Mouse (Mus musculus) heart, postnatal 25 days (tissue): ENCODE results near the gene Sept4. TPM values are rescaled to one million over a fixed set of nuclear protein-coding genes. Genes with fewer than 3 reads are reported as not detected.

Source experiments
- DNase-seq: peaks from one replicate; pipeline ENCODE4 v3.0.0; 2022; ENCODE audit warnings: low spot score
- intact Hi-C: fragments of 180-260 bp; cut with DNase I; formaldehyde crosslinking; loops from one replicate; pipeline ENCODE4 v1.15.1; 2025
- total RNA-seq, 2 experiments: library from RNA; stranded (reverse); gene quantifications; 2 replicates each; pipeline ENCODE4 v1.2.3; 2021

Sept4 gene
- 10 to 100 TPM; 43.4 to 43.7 TPM for total RNA-seq

DNA sequence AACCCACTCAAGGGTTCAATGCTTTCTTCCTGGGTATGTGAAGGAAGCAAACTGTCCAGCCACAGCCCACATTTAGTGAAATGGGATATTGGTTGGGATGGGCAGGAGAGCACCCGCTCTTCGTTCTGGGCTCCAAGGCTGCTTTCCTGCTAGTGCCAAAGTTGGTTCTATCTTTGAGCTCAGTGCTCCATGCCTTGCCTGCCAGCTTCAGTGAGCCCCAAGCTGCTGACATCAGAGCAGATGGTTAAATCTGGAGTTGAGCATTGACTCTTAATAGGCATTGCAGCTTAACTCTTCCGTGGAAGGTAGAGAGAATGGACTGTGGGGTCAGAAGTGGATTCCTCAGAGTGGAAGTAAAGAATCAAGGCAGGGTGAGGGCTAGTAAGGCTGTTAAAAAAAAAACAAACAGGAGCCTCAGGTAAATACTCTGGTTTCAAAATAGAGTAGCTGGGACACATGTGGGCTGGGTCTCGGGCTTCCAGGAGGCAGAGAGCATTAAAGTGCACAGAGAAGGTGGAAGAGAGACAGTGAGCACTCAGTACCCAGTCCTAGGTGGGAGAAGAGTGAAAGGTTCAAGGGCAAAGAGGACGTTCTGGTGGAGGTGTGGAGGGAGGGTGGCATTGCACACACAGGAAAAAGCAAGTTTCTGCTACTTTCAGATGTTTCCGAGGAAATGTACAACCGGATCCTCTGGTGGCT, at the start of gene Sept4:
Gene Sept4 (plus strand): TSS at position 649 of the 699 bp plus-strand sequence.
- DNase-seq, result no peak
- intact Hi-C loops, result no loop called here

GRCm38 (mm10) chr11:87519260-87519659, 49.4 kb upstream of the Sept4 start:
- intact Hi-C loops, result no loop called here
- DNase-seq, result no peak

- intact Hi-C loops, result no loop called here
- DNase-seq, result no peak
These were observed 45.2 kb upstream of the Sept4 start for GRCm38 (mm10) chr11:87523466-87523865.

GRCm38 (mm10) chr11:87523967-87524366, 44.7 kb upstream of the Sept4 start:
- DNase-seq, result no peak
- intact Hi-C loops, result no loop called here

DNA sequence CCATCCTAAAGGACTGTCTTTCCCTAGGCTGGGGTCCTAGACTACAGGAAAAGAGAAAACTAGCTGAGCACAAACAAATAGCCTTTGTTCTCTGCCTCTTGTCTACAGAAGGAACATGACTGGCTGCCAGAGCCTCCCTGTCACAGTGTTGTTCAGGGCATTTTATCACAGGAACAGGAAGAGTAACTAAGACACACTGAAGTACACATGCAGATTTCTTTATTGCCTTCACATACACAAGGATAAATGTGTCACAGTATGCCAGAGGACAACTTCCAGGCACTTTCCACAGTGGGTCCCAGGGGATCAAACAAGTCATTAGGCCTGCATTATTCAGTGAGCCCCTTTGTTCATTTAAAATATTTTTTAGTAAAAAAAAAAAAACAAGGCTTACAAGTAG, 43.9 kb upstream of the Sept4 start:
- intact Hi-C loops, result loop anchor here (5.0 kb wide), 1 partner anchor 53 kb away; no protein-coding TSS in a partner anchor
- DNase-seq, result no peak

DNA sequence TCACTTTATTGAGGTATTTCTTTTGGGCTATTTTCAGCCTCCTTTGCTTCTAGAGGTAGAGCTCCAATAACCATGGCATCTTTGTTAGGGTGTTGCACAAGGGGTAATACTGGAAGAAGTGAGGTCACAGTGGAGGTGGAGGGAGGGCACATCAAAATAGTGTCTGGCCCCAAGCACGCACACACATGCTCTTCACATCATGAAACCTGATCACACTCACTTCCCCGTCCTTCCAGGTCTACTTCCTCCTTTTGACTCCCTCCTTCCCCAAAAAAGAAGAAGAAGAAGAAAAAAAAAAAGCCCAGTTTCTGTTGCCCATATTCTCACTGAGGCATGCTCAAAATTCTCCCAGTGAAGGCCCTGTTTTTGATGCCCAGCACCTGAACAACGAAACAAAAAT, 41.3 kb upstream of the Sept4 start:
- no peak for DNase-seq
- intact Hi-C loops, result loop anchor here (5.0 kb wide), 1 partner anchor 50 kb away; no protein-coding TSS in a partner anchor

DNA sequence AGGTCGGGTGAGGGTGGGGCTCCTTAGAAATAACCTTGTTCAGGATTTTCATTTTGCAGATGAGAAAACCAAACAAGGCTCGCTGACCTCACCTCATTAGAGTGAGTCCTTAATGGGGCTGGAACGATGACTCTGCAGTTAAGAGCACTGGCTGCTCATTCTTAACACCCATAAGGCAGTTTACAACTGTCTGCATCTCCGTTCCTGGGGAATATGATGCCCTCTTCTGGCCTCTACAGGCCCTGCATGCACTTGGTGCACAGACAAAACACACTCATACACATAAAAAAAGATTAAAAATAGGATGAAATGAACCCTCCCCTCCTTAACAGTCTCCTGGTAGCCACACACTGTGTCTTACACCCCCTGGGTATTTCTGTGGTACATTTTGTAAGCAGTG, 40.7 kb upstream of the Sept4 start:
- intact Hi-C loops, result loop anchor here (5.0 kb wide), 1 partner anchor 49 kb away; no protein-coding TSS in a partner anchor
- no peak for DNase-seq

DNA sequence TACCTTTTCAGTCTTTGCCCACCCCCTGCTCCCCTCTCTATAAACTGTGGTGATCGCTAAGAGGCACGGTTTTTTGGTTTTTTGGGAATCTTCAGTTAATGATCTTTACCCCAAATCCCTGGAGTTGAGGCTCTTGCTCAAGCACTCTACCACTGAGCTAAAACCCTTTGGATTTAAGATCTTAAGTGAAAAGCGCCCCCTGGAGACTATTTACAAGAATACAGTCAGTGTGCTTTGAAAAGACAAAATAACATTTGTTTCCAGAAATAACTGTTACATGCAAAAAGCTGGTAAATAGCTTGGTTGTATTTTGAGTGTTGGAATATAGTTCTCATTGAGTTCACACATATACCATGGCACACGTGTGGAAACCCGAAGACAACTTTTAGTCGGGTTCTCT, 37.0 kb upstream of the Sept4 start:
- intact Hi-C loops, result no loop called here
- no peak for DNase-seq

GRCm38 (mm10) chr11:87542285-87542684, 26.4 kb upstream of the Sept4 start:
- intact Hi-C loops, result no loop called here
- DNase-seq, result no peak

- no peak for DNase-seq
- intact Hi-C loops, result loop anchor here (1.0 kb wide), 1 partner anchor 8 kb away; no protein-coding TSS in a partner anchor
These were observed 25.8 kb upstream of the Sept4 start for GRCm38 (mm10) chr11:87542906-87543305.

DNA sequence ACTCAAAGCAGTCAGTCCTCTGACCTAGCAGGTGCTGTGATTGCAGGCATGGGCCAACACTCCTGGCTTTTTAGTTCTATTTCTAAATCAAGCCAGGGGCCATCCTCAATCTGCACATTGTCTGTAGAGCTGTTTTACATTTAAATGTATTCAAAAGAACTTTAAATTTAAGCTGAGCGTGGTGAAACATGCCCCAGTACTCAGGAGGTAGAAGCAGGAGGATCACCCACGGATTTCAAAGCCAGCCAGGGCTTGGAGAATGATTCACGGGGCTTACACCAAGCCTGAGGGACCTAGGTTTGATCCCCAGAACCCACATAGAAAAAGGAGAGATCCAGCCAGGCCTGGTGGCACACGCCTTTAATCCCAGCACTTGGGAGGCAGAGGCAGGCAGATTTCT, 15.4 kb upstream of the Sept4 start:
- no peak for DNase-seq
- intact Hi-C loops, result no loop called here

DNA sequence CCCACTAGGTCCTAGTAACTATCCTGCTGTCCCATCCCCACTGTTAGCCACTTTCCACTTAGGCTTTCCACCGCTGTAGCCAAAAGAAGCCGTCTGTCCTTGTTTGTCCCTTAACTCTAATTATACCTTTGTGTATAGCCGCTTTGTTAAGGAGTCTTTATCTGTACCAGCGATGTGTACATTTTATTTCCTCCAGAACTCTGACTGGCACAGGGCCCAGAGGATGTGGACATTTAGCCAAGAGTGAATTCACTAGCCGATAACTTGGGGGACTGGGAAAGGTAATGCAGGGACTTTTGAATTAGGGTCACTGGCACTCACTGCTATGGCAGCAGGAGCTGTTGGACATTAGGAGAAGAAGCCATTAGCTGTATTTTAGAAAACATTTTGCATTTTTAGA, 14.3 kb upstream of the Sept4 start:
- intact Hi-C loops, result no loop called here
- no peak for DNase-seq

GRCm38 (mm10) chr11:87555106-87555703, 13.5 kb upstream of the Sept4 start:
- intact Hi-C loops, result no loop called here
- no peak for DNase-seq

GRCm38 (mm10) chr11:87561208-87561607, 7.5 kb upstream of the Sept4 start:
- DNase-seq, result no peak
- intact Hi-C loops, result no loop called here

DNA sequence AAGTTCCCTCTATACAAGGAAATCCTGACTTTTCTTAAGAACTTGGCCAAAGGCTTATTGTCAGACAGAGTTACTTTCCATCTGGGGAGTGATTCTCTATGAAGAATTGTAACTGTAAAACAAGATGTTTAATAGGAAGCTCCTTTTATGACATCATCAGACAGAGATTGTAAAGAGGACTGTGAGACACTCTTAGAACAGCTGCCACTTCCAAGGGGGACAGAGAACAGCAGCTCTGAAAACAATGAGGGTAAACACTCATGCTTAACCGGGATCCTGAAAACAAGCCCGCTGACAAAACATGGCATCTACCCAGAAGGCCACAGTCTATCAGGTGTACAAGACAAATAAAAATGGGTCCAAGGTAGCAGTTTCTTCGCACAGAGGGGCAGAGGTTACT, 2.2 kb upstream of the Sept4 start, which contains the start of gene Gm11492:
Gene Gm11492 (plus strand): TSS at position 153 of the 400 bp plus-strand sequence.
- intact Hi-C loops, result no loop called here

GRCm38 (mm10) chr11:87570743-87571142, 2.0 kb downstream of the Sept4 start:
- intact Hi-C loops, result no loop called here
- DNase-seq, result no peak

More for the DNA sequence above, 2.2 kb upstream of the Sept4 start, which contains the start of gene Gm11492:
- no peak for DNase-seq

DNA sequence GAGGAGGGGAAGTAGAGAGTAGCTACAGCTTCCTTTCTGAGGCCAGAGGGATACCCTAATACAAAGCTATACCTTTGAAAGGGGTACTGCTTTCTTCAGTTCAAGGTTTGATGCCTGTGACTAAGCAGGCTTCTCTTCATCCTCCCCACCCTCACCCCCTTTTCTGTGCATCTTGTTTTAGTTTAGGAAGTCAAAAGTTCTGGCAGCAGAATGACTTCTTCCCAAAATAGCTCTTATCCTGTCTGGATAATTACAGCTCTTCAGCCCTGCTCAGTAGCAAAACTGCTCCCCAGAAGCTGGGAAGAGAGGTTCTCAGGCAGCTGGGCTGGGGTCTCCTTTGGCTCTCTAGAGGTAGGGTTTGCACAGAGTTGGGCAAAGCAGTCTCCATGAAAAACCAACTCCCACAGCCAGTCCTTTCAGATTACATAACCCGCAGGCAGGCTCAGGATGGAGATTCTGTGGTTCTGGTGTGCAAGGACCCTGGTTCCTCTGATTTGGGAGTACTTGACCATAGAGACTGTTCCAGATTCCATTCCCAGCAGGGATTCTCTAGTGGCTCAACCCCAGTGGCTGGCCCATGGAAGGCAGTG, 2.8 kb downstream of the Sept4 start:
- intact Hi-C loops, result no loop called here
- DNase-seq, result no peak

GRCm38 (mm10) chr11:87573751-87574150, 5.0 kb downstream of the Sept4 start:
- no peak for DNase-seq
- intact Hi-C loops, result no loop called here

DNA sequence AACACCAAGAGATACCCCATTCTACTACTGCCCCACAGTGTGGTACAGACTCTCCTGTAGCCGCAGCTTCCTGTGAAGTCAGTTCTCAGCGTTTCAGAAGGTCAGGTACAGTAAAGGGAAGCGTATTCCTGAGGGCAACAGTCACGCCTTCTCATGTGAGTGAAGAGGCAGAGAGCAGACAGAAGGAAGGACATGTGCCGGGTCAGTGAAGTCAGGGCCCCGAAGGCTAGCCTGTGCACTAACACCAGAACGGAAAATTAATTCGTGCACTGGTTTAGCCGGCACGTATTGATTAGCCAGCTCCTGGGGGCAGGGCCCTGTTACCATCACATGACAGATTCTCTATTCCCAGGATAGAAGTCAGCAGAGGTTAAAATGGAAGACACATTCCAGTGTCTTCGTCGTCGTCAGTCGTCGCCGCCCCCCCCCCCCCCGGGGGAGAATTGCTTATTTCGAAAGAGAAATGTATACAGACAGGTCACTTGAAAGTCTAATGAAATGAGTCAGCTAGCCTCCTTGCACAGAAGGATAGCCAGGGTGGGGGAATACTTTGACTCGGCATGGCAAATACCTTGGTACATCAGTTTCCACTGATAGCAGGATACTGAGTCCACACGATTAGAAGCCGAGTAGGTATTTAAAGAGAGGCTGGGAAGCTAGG, 5.9 kb downstream of the Sept4 start:
- DNase-seq, result no peak
- intact Hi-C loops, result loop anchor here (5.0 kb wide), 1 partner anchor 47 kb away; no protein-coding TSS in a partner anchor

GRCm38 (mm10) chr11:87577601-87578248, 9.0 kb downstream of the Sept4 start:
- intact Hi-C loops, result loop anchor here (5.0 kb wide), 1 partner anchor 50 kb away; no protein-coding TSS in a partner anchor

More at GRCm38 (mm10) chr11:87577601-87578248, 9.0 kb downstream of the Sept4 start:
- no peak for DNase-seq
